Mouse (Mus musculus) MN1 (cell line): Measurements from ENCODE around the gene Gm45799.

Experiments used
- DNase-seq: peaks from one replicate; pipeline ENCODE4 v3.0.0-alpha.2; 2016; ENCODE audit warnings: low spot score

Gene Gm45799

DNA sequence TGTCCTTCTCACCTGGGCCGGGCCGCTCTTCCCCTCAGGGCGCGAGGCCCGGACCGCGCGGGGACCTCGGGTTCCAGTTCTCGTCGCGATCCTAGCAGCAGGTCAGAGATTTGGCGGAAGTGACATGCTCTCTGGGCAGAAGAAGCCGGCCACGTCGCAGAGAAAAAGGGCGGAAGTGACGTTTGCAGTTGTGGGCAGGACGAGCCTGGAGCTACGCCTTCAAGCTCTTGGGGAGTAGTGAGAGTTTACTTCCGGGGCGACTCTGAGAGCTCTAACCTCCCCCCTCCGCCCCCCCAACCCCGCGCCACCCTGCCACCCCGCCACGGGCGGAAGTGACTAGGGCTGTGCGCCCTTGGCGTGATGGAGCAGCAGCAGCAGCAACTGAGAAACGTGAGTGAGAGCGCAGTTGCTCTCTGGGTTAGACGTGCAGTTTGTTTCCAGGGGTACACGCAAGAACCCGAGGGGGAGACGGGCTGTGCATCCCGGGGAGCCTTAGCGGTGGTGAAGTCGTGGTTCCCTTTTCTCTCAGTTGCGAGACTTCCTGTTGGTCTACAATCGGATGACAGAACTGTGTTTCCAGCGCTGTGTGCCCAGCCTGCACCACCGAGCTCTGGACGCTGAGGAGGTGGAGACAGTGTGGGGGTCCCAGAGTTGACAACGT, at the start of gene Gm45799, which contains the start of gene Arfip2:
Gene Gm45799, plus strand, starts transcription at position 320 of the 661 bp plus-strand sequence.
Gene Arfip2, minus strand, starts transcription at position 184 of the 661 bp plus-strand sequence.
- peak; percentile 98 for DNase-seq

DNA sequence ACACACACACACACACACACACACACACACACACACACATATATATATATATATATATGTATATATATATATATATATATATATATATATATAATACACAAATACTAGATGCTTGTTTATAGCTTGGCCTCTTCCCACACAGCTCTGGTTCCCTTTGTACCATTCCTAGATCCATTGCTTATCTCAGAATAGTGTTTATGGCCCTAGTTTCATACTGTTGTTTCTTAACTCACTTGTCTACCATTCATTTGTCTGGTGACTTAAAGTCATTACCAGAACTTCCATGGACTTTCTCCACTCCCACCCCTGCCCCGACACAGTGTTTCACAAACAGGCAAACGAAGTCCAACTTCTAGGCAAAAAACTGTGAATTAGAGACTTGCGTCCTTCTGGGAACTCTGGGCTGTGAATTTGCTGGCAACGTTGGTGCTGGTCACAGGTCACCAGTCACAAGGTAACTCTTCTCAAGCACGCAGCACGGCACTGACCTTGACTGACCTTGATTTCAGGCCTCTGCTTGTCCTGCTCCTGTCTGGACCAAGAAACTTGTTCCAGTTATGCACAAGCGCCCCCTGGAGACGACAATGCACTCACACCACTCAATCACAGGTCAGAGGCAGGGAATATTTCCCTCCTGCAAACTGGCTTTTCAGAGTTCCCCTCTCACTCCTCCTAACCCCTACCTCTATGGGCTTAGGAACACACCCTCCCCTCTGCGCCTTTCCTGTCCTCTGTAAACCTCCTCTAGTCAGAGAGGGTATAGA, 37.3 kb upstream of the Gm45799 start:
- peak; percentile 48 for DNase-seq

DNA sequence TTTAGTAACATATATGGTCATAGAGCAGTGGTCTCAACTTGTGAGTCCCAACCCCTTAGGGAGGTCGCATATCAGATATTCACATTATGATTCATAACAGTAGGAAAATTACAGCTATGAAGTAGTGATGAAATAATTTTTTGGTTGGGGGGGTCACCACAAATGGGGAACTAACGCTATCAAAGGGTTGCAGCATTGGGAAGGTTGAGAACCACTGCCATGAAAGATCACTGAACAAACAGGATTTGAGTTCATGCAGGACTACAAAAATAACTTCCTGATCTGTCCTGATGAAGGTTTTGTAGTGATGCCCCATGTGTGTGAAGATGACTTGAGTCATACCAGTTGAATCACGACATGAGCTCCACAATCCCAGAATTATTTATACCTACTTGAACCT, 31.9 kb upstream of the Gm45799 start:
- no peak for DNase-seq

DNA sequence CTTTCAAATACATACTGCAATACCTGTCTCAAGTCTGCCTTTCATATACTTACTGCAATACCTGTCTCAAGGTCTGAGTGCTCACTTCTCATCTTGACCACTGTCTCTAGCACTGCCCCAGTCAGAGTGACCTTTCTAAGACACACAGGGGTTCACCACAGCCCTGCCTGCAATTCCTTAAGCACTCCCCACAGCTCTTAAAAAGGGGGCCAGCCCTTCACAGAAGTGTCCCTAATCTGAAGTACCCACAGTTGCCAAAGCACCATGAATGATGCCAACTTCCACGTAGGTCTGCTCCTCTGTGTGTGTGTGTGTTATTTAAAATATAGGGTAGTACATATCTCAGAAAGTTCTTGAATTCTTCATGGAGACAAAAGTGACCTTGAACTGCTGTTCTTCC, 28.6 kb upstream of the Gm45799 start:
- no peak for DNase-seq

DNA sequence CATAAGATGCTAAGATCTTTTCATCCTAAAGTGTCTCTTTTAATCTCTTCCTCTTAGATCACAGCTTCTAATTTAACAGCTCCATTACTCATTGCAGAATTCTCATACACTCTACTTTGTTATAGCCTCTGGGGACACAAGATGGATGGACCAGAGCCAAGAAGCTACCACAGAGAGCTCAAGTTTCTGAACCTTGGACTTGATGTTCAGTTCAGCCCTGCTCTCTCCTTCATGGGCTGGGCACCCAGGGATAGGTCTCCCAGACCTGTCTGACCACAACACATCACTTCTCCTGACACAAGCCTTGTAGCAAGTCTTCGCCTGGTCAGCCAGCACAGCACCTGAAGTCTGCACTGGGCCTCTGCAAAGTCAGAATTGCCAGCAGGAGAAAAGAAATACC, 26.0 kb upstream of the Gm45799 start:
- no peak for DNase-seq

DNA sequence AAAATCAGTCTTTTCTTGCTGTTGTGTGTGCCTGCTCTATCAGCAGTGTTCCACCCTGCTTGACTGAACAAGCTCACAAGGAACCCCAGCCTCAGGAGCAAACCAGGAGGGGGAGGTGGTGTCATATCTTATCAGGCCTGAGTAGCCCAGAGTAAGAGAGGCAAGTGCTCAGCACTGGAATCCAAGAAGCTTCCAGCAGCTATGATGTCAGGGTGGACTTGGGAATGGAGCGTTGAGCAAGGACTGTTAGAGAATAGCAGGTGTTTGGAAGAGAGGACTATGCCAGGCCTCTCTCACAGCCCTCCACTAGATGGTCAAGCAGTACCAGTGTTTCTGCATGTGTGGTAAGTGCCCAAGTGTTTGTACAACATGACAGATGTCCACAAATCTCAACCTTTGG, 24.6 kb upstream of the Gm45799 start:
- no peak for DNase-seq

DNA sequence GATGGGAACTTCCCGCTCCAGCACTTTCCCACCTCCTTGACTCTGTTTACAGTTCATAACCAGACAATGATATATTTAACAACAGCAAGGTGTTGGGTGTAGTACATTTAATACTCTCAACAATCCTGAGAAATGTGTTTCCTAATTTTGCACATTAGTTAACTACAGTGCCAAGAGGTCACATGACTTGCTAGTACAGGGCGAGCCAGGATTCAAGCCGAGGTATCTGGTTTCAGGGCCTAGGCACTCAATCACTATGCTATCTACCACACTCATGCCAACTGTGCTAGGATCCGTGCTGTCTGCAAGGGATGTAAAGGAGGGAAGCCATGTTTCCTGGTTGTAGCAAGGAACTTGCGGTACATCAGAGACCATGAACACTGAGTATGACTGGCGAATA, 23.8 kb upstream of the Gm45799 start:
- no peak for DNase-seq

DNA sequence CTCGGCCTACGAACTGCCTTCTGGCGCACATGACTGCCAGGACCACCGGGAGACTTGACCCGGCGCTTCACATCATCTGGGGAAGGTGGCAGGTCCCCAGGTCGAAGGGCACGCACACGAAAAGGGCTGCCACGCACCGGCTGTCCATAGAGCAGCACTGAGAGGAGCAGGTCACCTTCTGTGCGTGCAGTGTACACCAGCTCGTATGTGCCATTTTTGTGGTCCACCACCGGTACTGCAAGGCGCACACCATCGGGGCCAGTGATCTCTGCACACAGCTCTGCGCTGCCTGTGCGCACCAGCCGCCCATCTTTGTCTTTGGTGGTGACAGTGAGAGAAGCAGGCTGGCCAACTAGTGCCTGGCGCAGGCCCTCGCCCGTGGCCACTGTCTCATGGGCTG, 22.5 kb upstream of the Gm45799 start:
- DNase-seq = no peak

DNA sequence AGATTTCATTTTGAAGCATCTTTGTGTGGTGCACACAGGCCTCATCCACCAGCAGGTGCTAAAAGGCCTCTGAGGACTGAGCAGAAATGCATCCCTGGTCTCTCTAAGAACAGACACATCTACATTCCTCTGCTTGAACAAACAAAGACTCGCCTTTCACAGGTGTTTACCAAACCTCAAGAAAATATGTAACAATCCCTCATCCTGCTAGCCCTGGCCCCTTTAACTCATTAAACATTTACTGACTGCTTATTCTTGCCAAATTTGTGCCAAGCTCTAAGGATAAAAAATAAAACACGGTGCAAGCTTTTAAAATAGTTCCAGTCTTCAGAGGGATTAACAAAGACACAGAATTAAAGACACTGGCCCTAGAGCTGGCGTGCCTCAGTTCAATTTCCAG, 20.7 kb upstream of the Gm45799 start:
- DNase-seq = no peak

DNA sequence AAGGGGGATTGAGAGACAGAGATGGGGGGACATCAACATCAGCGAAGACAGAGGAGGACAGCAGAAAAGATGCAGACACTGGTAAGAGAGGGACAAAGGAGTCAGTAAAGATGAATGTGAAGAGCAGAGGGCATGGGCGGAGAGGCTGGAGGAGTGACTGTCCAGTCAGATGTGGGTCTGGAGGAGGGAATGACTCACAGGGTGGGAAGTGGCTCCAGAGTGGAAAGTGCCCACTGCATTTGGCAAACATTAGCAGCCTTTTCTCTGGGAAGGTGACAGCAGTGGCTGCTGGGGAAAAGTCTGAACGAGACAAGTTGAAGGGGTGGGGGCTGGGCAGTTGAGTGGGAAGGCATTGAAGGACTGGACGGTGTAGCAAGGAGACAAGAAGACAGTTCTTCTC, 19.3 kb upstream of the Gm45799 start:
- peak; percentile 58 for DNase-seq

DNA sequence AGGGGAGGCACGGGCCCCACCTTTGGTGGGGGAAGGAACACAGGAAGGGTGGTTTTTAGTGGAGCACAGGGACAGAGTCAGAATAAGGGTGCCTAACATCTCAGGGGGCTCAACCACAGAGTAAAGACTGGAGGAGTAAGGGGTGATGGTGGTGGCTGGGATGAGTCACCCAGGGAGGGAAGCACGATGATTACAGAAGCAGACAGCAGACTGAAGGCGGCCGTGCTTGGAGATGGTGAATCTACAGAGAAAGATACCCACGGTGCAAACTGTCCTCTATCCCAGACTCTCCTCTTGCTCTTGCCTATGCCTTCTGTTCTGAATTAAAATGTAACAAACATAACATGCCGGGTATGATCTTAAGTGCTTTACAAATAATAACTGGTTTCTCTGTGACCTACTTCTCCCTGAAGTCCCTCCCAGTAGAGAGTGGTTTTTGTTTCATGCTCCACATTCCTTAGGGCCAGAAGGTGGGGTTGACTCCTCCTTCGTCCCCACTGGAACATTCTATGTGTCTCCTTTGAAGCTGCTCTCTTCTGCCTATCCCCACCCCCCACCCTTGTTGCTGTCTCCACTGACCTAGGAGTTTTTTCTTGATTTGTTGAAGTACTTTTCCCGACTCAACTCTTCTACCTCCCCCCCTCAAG, 18.6 kb upstream of the Gm45799 start:
- DNase-seq = no peak

DNA sequence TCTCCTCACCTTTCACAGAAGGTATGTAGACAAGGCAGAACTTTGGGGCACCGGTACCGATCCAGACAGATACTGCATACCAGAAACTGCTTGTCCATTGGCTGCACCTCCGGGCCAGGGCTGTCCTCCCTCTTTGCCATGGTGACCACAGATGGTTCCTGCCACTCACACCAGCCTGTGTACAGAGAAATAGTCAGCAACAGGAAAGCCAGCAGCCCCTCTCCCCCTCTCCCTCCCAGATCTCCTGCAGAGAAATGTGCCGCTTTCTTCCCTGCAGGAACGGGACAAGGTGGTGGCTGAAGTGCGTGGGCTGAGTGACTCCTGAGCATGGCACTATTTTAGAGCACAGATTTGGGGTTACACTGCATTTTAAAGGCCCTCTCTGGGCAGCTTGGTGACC, 15.0 kb upstream of the Gm45799 start:
- no peak for DNase-seq

DNA sequence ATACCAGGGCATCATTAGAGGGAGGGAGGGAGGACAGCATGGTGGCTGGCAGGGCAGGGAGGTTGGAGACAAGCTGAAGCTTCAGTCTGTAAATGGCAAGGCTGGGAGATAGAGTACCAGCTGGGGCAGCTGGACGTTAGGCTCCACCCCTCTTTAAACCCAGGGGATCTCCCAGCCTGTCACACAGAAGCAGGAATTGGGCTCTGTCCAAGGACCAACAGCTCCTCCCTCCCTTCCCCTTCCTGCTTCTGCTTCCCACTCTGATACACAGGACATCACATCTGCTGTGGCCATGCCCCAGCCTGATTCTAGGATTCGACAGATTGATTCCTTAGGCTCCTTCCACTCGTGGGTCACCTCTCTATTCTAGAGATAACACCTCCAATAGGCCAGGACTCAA, 11.7 kb upstream of the Gm45799 start:
- DNase-seq = peak; percentile 89

DNA sequence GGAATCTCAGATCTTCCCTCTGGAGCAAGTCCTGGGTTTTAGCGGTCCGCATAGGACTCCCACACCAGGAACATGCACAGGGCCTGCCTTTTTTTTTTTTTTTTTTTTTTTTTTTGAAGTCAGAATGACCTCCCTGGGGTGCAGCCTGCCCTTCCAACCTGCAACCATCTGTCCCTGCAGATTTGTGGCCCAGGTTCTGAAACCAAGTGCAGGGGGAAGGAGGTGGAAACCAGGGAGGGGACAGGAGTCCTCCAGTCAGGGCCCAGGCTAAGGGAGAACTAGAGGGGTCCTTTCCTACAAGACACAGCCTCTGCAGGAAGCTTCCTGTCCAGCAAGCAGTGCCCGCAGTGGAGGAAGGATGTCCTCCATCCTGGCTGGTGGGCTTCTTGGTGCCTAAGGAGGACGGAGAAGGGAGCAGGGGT, 7.8 kb upstream of the Gm45799 start:
- no peak for DNase-seq

DNA sequence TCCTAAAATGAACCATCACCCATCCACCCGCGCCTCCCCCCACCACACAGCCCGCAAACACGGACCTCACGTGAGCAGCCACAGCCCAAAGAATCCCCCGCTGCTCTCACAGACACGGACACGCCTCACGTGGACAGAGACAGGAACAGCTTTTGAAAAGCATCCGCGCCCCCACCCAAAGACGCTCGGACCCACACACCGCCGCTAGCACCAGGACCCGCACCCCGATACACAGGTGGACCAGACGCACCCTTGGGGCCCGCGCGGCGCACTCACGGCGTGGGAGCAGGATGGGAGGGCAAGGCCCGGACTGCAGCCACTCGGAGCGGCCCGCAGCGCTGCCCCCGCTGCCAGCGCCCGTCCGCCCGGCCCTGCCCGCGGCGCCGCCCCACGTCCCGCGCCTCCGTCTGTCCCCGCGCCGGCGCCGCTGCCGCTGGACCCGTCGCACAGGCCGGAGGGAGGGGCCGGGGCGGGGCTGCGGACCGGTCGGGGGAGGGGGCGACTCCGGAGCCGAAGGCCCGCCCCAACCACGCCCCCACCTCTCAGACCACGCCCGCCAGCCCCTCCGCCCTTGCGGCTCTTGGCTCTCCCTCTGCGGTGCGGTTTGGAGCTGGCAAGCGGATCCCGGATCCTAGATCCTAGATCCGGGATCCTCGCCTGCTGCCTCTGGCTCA, 7.1 kb upstream of the Gm45799 start, which contains the start of gene Trim3:
Gene Trim3, minus strand, starts transcription at position 445 of the 674 bp plus-strand sequence.
- DNase-seq = peak; percentile 91

DNA sequence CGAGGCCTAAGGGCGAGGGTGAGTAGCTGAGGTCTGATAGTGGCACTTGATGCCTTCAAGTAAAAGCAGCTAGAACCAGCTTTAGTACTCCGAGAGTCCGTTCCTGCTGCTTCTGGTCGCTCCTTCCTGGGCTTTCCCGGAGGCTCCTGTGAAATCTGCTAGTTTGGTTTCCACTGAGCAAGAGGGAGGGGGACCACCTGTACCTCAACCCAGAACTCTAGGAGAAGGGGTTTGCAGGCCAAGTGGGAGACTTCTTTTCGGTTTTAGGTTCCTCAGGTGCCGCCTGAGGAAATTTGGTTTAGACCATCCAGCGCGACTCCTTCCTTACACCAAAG, 6.6 kb upstream of the Gm45799 start:
- DNase-seq = no peak

DNA sequence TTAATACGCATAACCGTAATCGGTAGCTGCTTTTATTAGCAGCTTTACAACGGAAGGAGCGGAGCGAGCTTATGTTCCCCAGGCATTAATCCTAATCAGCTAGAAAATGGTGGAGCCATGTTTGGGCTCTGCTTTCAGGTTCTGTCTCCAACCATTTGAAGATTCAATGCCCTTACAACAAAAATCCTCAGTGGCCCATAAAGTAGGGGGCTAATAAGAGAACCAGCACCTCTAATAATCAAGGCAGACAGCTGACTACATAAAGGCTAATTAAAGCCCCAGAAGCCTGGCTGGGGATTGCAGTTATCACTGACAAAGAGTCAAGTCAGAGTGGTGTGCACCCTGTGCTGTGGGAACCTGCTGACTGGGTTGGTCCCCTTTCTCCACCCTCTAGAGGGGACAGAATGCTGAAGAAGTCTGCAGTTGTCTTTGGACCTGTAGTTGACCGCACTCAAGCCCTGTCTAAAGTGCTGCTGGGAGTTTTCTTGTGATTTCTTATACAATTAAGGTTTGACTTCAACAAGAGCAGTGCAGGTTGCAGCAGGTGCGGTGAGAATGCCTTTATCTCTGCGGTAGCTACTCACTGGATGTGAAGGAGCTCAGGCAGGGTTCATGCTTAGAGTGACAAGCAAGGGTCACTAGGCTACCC, 6.0 kb upstream of the Gm45799 start:
- no peak for DNase-seq

DNA sequence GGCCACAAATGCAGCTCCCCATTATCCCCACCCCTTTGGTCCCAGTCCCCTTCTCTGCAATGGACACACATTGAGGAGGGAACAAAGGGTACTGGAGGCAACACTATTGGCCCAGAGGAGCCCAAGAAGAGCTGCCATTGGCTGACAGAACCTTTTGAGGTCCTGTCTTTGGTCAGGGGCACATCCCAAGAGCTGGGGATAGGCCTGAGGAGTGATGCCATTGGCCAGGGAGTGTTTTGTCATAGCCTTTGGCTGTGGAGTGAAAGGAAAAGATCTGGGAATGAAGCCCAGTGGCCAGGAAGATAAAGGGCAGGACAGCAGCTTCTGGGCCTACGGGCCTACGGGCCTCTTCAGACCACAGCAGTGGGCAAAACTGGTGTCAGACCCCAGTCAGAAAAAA, 4.6 kb upstream of the Gm45799 start:
- no peak for DNase-seq

DNA sequence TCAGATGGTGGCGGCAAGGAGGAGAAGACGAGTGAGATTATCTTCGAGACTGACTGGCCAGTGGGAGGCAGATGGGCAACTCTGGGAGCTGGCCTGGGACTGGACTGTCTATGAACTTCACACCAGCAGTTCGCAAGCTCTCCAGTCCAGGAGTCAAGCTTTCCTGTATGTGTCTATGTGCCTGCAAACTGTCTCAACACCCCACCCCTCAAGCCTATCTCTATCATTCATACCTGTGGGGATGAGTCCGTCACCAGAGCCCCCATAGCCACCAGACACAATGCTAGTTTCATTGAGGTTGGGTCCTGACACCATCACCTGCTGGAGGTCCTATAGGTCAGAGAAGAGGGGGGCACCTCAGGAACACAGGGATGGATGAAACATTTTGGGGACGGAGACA, 1.6 kb upstream of the Gm45799 start:
- DNase-seq = no peak

DNA sequence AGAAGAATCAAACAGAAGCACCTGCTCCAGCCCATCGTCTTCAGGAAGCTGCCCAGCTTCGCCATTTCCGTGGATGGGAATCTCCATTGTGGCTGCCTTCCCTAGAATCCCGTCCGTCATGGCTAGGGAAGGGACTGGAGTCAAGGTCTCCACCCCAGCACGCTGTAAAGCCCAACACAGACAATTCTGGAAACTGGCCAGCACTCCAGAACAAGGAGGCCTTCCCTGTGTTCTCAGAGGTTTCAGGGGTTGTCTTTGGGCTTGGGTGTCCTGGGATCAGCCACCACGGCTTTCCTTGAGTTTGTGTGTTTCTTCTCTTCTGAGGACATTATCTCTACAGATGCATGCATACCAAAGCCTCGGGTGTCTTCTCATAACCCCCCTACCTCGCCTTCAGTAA, 1.0 kb upstream of the Gm45799 start:
- no peak for DNase-seq

DNA sequence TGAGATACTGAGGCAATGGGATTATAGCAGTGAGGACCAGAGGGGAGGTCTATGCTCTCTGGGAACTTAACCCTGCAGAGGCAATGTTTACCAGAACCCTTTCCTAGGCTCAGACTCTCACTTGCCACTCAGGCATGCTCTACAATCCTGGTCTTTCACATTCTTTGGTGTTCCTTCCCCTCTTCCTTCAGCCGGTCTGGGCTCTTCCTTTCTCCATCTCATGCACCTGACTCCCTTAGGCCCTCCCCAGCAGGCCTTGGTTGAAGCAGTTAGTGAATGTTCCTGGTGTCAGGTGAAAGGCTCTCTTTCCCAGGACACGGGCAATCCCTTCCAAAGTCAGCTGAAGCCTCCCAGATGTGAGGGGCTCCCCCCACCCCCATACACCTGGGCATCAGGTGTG, 596 bp upstream of the Gm45799 start, which contains the start of gene Timm10b:
Gene Timm10b, plus strand, starts transcription at position 301 of the 400 bp plus-strand sequence.
- no peak for DNase-seq

DNA sequence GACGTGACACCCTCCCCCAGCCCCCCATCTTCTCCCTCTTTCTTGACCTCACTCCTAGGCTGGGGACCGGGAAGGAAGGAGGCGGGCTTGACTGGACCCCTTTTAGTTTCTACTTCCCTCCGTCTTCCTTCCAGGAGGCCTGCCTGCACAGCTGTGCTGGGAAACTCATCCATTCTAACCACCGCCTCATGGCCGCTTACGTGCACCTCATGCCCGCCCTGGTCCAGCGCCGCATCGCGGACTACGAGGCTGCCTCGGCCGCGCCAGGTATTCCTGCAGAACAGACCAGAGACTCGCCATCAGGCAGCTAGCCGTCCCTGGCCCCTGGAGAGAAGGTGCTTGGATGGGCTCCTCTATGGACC, 523 bp downstream of the Gm45799 start:
- DNase-seq = no peak
